Mouse (Mus musculus) ovary, postnatal 14 days (tissue): Measurements from ENCODE around the gene Pheta2.
"Not testable (repeated sequence)": the region's sequence is repeated elsewhere in the genome, so short reads cannot be mapped to it uniquely, and the experiment has no call there.

ENCODE experiments used
- DNase-seq: peaks from one replicate; pipeline ENCODE4 v3.0.0; 2022; ENCODE audit warnings: low spot score

The Pheta2 gene

DNA sequence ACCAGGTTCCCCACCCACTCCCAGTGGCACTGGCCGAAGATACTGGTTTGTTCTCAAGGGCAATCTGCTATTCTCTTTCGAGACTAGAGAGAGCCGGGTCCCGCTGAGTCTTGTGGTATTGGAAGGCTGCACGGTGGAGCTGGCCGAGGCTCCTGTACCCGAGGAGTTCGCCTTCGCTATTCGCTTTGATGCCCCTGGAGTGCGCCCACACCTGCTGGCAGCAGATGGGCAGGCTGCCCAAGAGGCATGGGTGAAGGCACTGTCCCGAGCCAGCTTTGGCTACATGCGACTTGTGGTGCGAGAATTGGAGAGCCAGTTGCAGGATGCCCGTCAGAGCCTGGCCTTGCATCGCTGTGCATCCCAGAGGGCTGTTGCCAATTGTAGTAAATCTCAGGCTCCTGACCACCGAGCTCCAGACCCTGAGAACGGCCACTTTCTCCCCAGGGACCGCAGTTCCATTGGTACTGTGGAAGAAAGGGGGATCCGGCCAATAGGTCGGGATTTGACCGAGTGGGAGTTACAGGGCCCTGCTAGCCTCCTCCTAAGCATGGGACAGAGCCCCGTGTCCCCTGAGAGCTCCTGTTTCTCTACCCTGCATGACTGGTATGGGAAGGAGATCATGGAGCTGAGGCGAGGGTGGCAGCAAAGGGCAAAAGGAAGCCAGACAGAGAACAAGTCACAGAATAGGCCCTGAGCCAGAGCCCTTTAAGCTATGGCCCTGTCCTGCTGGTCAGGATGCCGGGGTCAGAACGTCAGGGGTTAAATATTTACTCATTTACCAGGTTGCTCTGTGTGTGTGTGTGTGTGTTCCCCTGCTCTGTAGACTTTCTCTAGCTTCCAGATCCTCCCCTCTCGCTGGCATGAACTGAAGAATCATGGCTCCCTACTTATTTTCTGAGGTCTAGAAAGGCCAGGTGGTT lies 4.9 kb downstream of the Pheta2 start:
- no peak for DNase-seq

DNA sequence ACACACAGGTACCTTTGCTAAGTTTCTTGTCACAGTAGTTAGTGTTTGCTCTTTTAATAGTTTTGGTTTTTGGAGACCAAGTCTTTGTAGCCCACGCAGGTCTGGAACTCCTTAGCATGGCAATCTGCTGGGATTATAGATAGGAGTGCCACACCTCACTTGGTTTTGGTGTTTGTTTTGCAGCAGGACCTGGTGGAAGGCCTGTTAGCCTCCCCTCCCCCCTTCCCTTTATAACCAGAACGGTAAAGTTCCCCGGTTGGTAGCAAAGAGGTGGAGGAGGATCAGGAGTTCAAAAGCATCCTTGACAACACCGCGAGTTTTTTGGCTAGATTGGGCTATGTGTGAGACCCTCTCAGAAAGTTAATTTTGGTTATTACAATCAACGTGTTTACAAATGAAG lies 6.2 kb downstream of the Pheta2 start:
- no peak for DNase-seq

DNA sequence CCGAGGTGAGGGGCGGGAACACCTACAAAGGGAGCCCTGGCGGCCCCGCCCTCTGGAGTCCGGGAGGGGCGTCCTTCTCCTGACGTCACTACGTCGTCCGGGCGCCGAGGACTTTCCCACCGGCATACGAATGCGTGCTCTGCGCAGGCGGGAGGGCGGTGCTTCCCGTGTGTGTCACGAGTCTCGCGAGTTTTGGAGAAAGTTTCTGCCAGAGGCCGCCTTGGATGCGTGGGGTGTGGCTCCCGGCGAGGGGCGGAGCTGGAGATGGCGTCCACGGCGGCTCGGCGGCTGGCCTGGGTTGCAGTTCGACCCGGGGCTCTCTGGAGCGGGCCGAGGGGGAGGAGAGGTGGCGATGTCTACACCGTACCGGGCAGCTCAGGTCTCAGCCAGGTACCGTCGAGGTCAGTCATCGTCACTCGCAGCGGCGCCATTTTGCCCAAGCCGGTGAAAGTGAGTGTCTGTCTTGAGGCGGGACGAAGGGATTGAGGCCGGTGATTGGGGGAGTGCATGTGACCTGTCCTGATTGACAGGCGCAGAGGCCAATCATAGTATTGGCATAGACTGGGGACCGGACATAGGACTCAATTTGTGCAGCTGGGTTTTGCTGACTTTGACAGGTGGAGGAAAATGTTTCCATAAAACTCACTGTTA lies 7.2 kb downstream of the Pheta2 start:
- DNase-seq, result peak; percentile 94

- DNase-seq, result no peak
Measured at GRCm38 (mm10) chr15:82346580-82347302, 8.0 kb downstream of the Pheta2 start.

DNA sequence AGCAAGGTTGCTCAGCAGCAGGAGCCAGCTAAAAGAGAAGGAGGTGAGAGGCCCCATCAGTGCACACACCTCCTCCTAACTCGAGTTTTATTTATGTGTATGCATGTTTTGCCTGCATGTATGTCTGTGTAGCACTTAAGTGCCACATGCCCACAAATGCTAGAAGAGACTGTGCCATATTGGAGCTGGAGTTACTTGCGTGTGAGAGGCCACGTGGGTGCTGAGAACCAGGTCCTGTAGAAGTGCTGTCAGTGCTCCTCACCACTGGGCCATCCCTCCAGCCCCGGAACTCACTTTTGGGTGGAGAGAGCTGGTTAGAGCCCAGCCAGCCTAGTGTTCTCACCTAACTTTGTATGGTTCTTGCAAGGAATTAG lies 8.5 kb downstream of the Pheta2 start:
- no peak for DNase-seq

DNA sequence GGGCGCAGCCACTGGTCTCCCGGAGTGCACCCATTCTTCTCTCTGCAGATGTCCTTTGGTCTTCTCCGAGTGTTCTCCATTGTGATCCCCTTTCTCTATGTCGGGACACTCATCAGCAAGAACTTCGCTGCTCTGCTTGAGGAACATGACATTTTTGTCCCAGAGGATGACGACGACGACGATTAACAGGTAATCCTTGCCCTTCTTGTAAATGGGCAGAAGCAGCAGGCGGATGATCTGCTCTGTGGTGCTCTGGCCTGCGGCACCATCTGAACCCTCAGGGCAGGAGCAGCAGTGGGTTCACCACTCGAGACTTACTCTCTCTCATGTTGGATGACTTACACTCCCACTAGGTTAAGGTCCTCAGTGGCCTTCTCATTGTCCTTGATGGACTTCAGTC lies 9.1 kb downstream of the Pheta2 start:
- no peak for DNase-seq

DNA sequence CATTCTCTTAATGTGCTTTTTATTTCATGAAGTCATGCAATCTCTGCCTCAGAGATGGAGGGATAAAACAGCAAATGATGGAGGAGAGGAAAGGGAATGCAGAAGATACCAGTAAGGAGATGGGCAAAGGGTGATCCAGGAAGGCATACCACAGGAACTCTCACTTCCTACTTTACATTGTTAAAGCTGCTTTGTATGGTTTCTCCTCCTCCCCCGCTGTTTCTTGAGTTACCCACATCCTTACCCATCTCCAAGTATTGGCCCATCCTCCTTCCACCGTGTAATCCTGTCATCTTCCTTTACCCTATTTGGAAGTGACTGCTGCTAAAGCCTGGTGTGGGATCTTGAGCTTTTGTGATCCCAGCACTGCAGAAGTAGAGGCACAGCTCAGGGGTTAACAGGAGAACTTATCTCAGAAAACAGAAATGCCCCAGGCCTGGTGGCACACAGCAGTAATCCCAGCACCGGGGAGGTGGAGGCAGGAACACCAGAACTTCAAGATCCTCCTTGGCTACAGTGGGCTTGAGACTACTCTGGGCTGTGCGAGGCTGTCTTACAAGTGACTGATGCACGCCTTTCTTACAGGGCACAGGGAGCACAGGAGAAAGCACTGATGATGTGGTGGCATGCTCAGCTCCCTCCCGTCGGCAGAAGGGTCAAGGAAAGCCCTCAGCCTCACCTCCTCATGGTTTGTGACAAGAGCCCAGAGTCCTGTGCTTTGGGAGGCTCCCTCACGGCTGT lies 9.7 kb downstream of the Pheta2 start:
- no peak for DNase-seq

- DNase-seq, result no peak
Measured at GRCm38 (mm10) chr15:82348999-82349341, 10.2 kb downstream of the Pheta2 start.

DNA sequence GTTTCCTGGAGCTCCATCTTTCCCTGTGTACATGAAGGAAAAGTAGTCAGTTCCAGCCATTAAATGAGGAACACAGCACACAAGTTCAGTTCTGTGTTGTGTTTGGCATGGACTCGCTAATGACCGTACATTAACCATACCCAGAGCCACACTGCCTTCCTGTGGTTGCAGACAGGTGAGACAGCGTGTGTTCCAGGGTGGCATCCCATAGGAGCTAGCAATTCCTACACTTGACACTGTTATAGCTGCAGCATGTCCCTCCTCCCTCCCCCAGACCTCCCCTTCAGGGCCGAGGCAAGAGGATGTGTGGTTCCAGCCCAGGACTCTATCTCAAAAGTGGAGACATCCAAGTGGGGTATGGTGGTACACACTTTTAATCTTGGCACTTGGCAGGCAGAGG lies 11.6 kb downstream of the Pheta2 start:
- no peak for DNase-seq

GRCm38 (mm10) chr15:82351480-82351879 lies 12.7 kb downstream of the Pheta2 start:
- no peak for DNase-seq

DNA sequence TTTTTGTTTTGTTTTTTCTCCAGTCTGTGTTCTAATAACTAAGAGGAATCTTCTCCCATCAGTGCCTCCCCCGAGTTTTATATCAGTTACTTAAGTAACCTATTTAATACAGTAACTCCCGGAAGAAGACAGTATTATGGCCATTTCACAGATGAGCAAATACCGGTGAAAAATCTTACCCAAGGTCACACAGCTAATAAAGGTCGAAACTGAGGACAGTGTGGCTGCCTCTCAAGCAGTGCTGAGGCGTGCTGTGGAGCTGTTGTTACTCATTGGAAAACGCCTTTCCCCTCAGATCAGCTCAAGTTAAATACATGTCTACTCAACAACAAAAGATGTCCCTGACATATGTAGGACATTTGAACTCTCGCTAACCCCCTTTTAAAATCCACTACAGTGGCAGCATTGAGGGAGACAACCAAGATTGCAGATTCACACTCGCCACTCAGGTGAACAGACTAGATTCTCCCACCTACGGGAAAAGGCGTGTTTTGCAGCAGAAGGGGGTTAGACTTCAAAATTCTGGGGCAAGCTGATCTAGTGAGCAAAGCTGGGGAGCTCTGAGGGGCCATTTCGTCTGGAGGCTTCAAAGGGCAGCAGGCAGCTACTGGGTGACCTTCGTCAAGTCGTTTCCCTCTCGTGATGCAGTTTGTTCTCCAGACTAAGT lies 14.5 kb downstream of the Pheta2 start:
- DNase-seq, result no peak

- DNase-seq, result no peak
Measured at GRCm38 (mm10) chr15:82353745-82354113, 15.0 kb downstream of the Pheta2 start.

GRCm38 (mm10) chr15:82354126-82354945 lies 15.6 kb downstream of the Pheta2 start, which contains the start of gene Ndufa6:
Ndufa6 (minus strand) TSS chr15:82354322.
- DNase-seq, result peak; percentile 93

- DNase-seq, result no peak
Measured at GRCm38 (mm10) chr15:82358431-82359260, 19.9 kb downstream of the Pheta2 start.

DNA sequence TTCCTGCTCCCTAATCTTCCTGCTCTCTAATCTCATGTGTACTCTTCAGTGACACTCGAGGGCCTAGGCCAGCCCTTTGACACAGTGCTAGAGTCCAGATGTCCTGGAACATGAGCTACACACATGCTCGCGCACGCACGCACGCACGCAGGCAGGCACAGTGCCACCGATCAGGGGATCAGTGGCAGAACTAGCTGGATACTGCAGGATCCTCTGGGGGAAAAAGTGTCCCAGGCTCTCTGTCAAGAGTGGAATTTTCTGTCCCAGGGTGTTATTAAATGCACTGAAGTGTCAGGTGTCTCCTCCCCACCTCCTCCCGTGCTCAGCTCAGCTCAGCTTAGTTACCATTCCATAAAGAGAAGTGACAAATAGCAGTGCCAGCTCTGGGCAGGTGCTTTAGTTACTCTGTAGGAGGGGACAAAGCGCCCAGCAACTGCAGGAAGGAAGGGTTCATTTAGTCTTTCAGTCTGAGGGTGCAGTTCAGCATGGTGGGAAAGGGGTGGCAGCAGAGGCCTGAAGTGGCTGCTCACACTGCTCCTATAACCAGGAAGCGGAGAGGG lies 22.8 kb downstream of the Pheta2 start:
- DNase-seq, result no peak

DNA sequence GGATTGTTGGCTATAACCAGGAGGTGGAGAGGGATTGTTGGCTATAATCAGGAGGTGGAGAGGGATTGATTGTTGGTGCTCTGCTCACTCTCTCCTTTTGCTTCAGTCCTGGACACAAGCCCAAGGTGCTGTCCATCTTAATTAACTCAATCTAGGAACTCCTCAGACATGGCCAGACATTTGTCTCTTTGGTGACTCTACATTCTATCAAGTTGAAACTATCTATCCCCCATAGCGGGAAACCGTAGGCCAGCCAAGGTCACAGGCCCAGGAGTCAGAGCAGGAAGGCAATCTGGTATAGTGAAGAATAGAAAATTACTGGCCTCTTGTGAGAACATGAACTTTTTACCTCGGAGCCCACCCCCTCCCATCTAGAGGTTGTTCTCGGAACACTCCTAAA lies 23.5 kb downstream of the Pheta2 start:
- DNase-seq, result no peak

DNA sequence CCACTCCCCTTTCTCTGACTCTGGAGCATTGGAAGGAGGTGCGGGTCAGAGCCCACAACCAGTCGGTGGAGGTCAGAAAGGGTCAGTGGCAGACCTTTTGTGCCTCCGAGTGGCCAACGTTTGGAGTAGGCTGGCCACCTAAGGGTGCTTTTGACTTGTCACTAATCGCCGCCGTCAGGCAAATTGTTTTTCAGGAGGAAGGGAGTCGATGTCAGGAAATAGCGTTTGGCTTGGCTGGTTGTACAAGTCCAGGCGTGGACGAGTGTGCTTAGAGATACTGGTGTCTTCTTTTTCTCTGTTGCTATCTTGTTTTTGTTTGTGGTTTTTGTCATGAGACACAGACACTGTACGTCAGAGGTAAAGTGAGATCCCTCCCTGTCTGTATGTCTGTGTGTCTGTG lies 25.1 kb downstream of the Pheta2 start:
- not testable (repeated sequence) for DNase-seq

DNA sequence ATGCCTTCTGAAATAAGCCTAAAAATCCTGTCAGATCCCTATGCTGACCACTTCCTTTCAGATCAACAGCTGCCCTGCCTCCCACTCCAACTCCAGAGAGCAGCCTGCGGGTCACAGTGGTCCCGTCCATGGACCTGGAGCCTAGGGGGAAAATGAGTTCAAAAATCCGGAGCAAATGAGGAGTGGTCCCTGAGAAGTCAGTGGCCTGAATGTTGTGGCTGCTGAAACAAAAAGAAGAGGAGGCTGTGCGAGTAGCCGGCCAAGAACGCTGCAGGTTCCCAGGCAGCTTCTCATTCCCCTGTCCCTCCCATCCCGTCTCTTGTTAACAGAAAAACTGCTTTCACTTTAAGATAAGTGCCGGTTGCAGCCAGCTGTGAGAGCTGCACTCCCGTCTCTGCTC lies 25.8 kb downstream of the Pheta2 start:
- not testable (repeated sequence) for DNase-seq

GRCm38 (mm10) chr15:82368146-82368545 lies 29.4 kb downstream of the Pheta2 start:
- no peak for DNase-seq

GRCm38 (mm10) chr15:82368851-82369250 lies 30.1 kb downstream of the Pheta2 start:
- DNase-seq, result no peak
